Mouse (Mus musculus): ENCODE measurements at regions not wholly inside any gene's neighbourhood (a gene's known extent, or its start where the extent isn't known, plus 50 kb on each side); places are given as distances from the start of the nearest gene placed in this dataset.

- H3K9me3 ChIP-seq (ENCODE audit: control insufficient read depth, low read length), result no peaks in the 10 kb centered on the region
- H3K27me3 ChIP-seq (ENCODE audit: control insufficient read depth, insufficient read depth, low read length), result no peaks in the 10 kb centered on the region
- H3K9ac ChIP-seq (ENCODE audit: low read depth, low read length, severe bottlenecking), result no peak overlapping the region
- H3K4me3 ChIP-seq (replicated peaks; ENCODE audit: low read length), result no peak overlapping the region
- DNase-seq (ENCODE audit: low spot score) (no peak), ATAC-seq (ENCODE audit: low FRiP score, low read depth) (no peak)
- H3K4me2 ChIP-seq (replicated peaks; ENCODE audit: low read depth, low read length, severe bottlenecking), result no peak overlapping the region
- H3K27ac ChIP-seq (replicated peaks; ENCODE audit: low read depth, low read length), result no peak overlapping the region
- no peak for TF ChIP-seq POLR2A (IDR thresholded peaks at IDR 0.05; ENCODE audit: borderline replicate concordance, extremely low read depth, insufficient read depth, insufficient read length)
- WGBS, result 67% methylated on average over 2 of the region's 2 CpGs
- H3K36me3 ChIP-seq (ENCODE audit: control insufficient read depth, insufficient read depth, low read length), result no peaks in the 10 kb centered on the region
- no peaks in the 10 kb centered on the region for H3K4me1 ChIP-seq (ENCODE audit: control insufficient read depth, insufficient read depth, low read length)
Measured at GRCm38 (mm10) chr3:119950070-119950469, 165.8 kb upstream of the Ptbp2 start.

- H3K9ac ChIP-seq (ENCODE audit: low read depth, low read length, severe bottlenecking), result 0 out of 2 replicates have a peak overlapping the region, but pooled peaks have one; percentile 25
- H3K36me3 ChIP-seq (ENCODE audit: control insufficient read depth, insufficient read depth, low read length), result no peaks in the 10 kb centered on the region
- H3K4me3 ChIP-seq (replicated peaks; ENCODE audit: low read length), result peak overlapping the region; percentile 27
- DNase-seq (ENCODE audit: low spot score) (no peak), ATAC-seq (ENCODE audit: low FRiP score, low read depth) (no peak)
- H3K27me3 ChIP-seq (ENCODE audit: control insufficient read depth, insufficient read depth, low read length), result no peaks in the 10 kb centered on the region
- peak overlapping the region; percentile 56 for H3K4me2 ChIP-seq (replicated peaks; ENCODE audit: low read depth, low read length, severe bottlenecking)
- no peaks in the 10 kb centered on the region for H3K4me1 ChIP-seq (ENCODE audit: control insufficient read depth, insufficient read depth, low read length)
- no peak for TF ChIP-seq POLR2A (IDR thresholded peaks at IDR 0.05; ENCODE audit: borderline replicate concordance, extremely low read depth, insufficient read depth, insufficient read length)
- no peak overlapping the region for H3K27ac ChIP-seq (replicated peaks; ENCODE audit: low read depth, low read length)
- H3K9me3 ChIP-seq (ENCODE audit: control insufficient read depth, low read length), result no peaks in the 10 kb centered on the region
- 8% methylated on average over 7 of the region's 7 CpGs for WGBS
Measured at GRCm38 (mm10) chr3:119949620-119950019, 165.4 kb upstream of the Ptbp2 start.

GRCm38 (mm10) chr3:119949041-119949470 lies 164.8 kb upstream of the Ptbp2 start:
- H3K27ac ChIP-seq (replicated peaks; ENCODE audit: low read depth, low read length), result no peak overlapping the region
- 0 out of 2 replicates have a peak overlapping the region, but pooled peaks have one; percentile 25 for H3K9ac ChIP-seq (ENCODE audit: low read depth, low read length, severe bottlenecking)
- H3K4me2 ChIP-seq (replicated peaks; ENCODE audit: low read depth, low read length, severe bottlenecking), result peak overlapping the region; percentile 56
- H3K27me3 ChIP-seq (ENCODE audit: control insufficient read depth, insufficient read depth, low read length), result no peaks in the 10 kb centered on the region
- H3K36me3 ChIP-seq (ENCODE audit: control insufficient read depth, insufficient read depth, low read length), result no peaks in the 10 kb centered on the region
- H3K4me1 ChIP-seq (ENCODE audit: control insufficient read depth, insufficient read depth, low read length), result no peaks in the 10 kb centered on the region
- TF ChIP-seq POLR2A (IDR thresholded peaks at IDR 0.05; ENCODE audit: borderline replicate concordance, extremely low read depth, insufficient read depth, insufficient read length), result no peak
- 21% methylated on average over 17 of the region's 17 CpGs for WGBS
- peak; percentile 63 for DNase-seq (ENCODE audit: low spot score)
- ATAC-seq (ENCODE audit: low FRiP score, low read depth), result peak; percentile 79; the same call in 1 of the 2 replicates
- peak overlapping the region; percentile 27 for H3K4me3 ChIP-seq (replicated peaks; ENCODE audit: low read length)
- no peaks in the 10 kb centered on the region for H3K9me3 ChIP-seq (ENCODE audit: control insufficient read depth, low read length)

- Histone ChIP-seq H3K36me3 (ENCODE audit: control insufficient read depth, insufficient read depth, low read length) (no peaks in the 10 kb centered on the region), H3K9me3 (ENCODE audit: control insufficient read depth, low read length) (no peaks in the 10 kb centered on the region), H3K9ac (ENCODE audit: low read depth, low read length, severe bottlenecking) (no peak overlapping the region), H3K4me2 (replicated peaks; ENCODE audit: low read depth, low read length, severe bottlenecking) (no peak overlapping the region), H3K27me3 (ENCODE audit: control insufficient read depth, insufficient read depth, low read length) (no peaks in the 10 kb centered on the region), H3K4me1 (ENCODE audit: control insufficient read depth, insufficient read depth, low read length) (no peaks in the 10 kb centered on the region), H3K27ac (replicated peaks; ENCODE audit: low read depth, low read length) (no peak overlapping the region), H3K4me3 (replicated peaks; ENCODE audit: low read length) (no peak overlapping the region)
- no peak for TF ChIP-seq POLR2A (IDR thresholded peaks at IDR 0.05; ENCODE audit: borderline replicate concordance, extremely low read depth, insufficient read depth, insufficient read length)
- DNase-seq (ENCODE audit: low spot score) (no peak), ATAC-seq (ENCODE audit: low FRiP score, low read depth) (no peak)
- WGBS, result 62% methylated on average over 4 of the region's 4 CpGs
Measured at GRCm38 (mm10) chr3:119947126-119947525, 162.9 kb upstream of the Ptbp2 start.

- DNase-seq (ENCODE audit: low spot score), result no peak
- Histone ChIP-seq H3K27ac (replicated peaks; ENCODE audit: low read depth, low read length) (no peak overlapping the region), H3K4me1 (ENCODE audit: control insufficient read depth, insufficient read depth, low read length) (no peaks in the 10 kb centered on the region), H3K9me3 (ENCODE audit: control insufficient read depth, low read length) (no peaks in the 10 kb centered on the region), H3K36me3 (ENCODE audit: control insufficient read depth, insufficient read depth, low read length) (no peaks in the 10 kb centered on the region), H3K4me3 (replicated peaks; ENCODE audit: low read length) (no peak overlapping the region), H3K27me3 (ENCODE audit: control insufficient read depth, insufficient read depth, low read length) (no peaks in the 10 kb centered on the region), H3K9ac (ENCODE audit: low read depth, low read length, severe bottlenecking) (no peak overlapping the region), H3K4me2 (replicated peaks; ENCODE audit: low read depth, low read length, severe bottlenecking) (no peak overlapping the region)
- ATAC-seq (ENCODE audit: low FRiP score, low read depth), result no peak
- TF ChIP-seq POLR2A (IDR thresholded peaks at IDR 0.05; ENCODE audit: borderline replicate concordance, extremely low read depth, insufficient read depth, insufficient read length), result no peak
- 61% methylated on average over 5 of the region's 5 CpGs for WGBS
Measured at GRCm38 (mm10) chr3:119944115-119944514, 159.8 kb upstream of the Ptbp2 start.

- Histone ChIP-seq H3K27ac (replicated peaks; ENCODE audit: low read depth, low read length) (no peak overlapping the region), H3K36me3 (ENCODE audit: control insufficient read depth, insufficient read depth, low read length) (no peaks in the 10 kb centered on the region), H3K27me3 (ENCODE audit: control insufficient read depth, insufficient read depth, low read length) (no peaks in the 10 kb centered on the region), H3K9me3 (ENCODE audit: control insufficient read depth, low read length) (no peaks in the 10 kb centered on the region), H3K4me2 (replicated peaks; ENCODE audit: low read depth, low read length, severe bottlenecking) (no peak overlapping the region), H3K4me3 (replicated peaks; ENCODE audit: low read length) (no peak overlapping the region), H3K9ac (ENCODE audit: low read depth, low read length, severe bottlenecking) (no peak overlapping the region), H3K4me1 (ENCODE audit: control insufficient read depth, insufficient read depth, low read length) (no peaks in the 10 kb centered on the region)
- WGBS, result 89% methylated on average over 1 of the region's 1 CpGs
- no peak for TF ChIP-seq POLR2A (IDR thresholded peaks at IDR 0.05; ENCODE audit: borderline replicate concordance, extremely low read depth, insufficient read depth, insufficient read length)
- DNase-seq (ENCODE audit: low spot score) (no peak), ATAC-seq (ENCODE audit: low FRiP score, low read depth) (no peak)
Measured at GRCm38 (mm10) chr3:119939091-119939490, 154.8 kb upstream of the Ptbp2 start.

Measured in limb, embryonic 14.5 days (tissue).